18 mouse cellular contexts compared by ENCODE assay signal in genomic region chr19:60109488-60109887, GRCm38 (mm10).
DNase-seq lines count a peak whose midpoint lies in the region; ATAC-seq lines count a peak whose summit lies in the region.
"Had no signal": no experiment of that assay in that cellular context is flagged by ENCODE, and none has a peak within 500 bp of the region (broad histone marks: within the 10 kb centered on the region; RNA-seq: fewer than 3 reads in every experiment).

No protein-coding gene starts in this region.

- 0 out of 2 replicates have a peak, but pooled peaks cover 2% of the 10 kb centered on the region for H3K27me3 ChIP-seq in forebrain, embryonic 12.5 days
- no peaks in the 10 kb centered on the region for H3K27me3 ChIP-seq in forebrain, embryonic 16.5 days (replicated peaks; ENCODE audit: control insufficient read depth, insufficient read depth, low read length)
- no peaks in the 10 kb centered on the region for H3K27me3 ChIP-seq in midbrain, embryonic 14.5 days (ENCODE audit: control insufficient read depth, insufficient read depth, low read length)
- no peaks in the 10 kb centered on the region for H3K27me3 ChIP-seq in midbrain, embryonic 11.5 days (ENCODE audit: control insufficient read depth, insufficient read depth, low read length)
- no peaks in the 10 kb centered on the region for H3K27me3 ChIP-seq in forebrain, embryonic 14.5 days (replicated peaks; ENCODE audit: control insufficient read depth, insufficient read depth, low read length)
- H3K27me3 ChIP-seq: embryonic facial prominence, embryonic 13.5 days; heart, embryonic 12.5 days; hindbrain, embryonic 15.5 days had no signal

- H3K27ac ChIP-seq in forebrain, embryonic 12.5 days = peak overlapping the region; percentile 19; the same call in 1 of the 2 replicates
- no peak overlapping the region for H3K27ac ChIP-seq in forebrain, embryonic 16.5 days (ENCODE audit: low read length)
- no peak overlapping the region for H3K27ac ChIP-seq in midbrain, embryonic 14.5 days (replicated peaks; ENCODE audit: low read depth, low read length)
- no peak overlapping the region for H3K27ac ChIP-seq in midbrain, embryonic 11.5 days (ENCODE audit: low read depth, low read length)
- no peak overlapping the region for H3K27ac ChIP-seq in forebrain, embryonic 14.5 days (ENCODE audit: low read depth, low read length)
- H3K27ac ChIP-seq: embryonic facial prominence, embryonic 13.5 days; heart, adult 2 months; hindbrain, embryonic 15.5 days had no signal

- intact Hi-C loops in heart, postnatal 36 days (cut with DNase I) = no loop called here

- no peak overlapping the region for H3K9ac ChIP-seq in forebrain, embryonic 12.5 days
- no peak overlapping the region for H3K9ac ChIP-seq in forebrain, embryonic 16.5 days (replicated peaks; ENCODE audit: low read depth, low read length)
- H3K9ac ChIP-seq in midbrain, embryonic 14.5 days (replicated peaks; ENCODE audit: low read length) = no peak overlapping the region
- H3K9ac ChIP-seq in midbrain, embryonic 11.5 days (ENCODE audit: low read length) = no peak overlapping the region
- H3K9ac ChIP-seq in forebrain, embryonic 14.5 days (ENCODE audit: low read length) = no peak overlapping the region
- H3K9ac ChIP-seq: embryonic facial prominence, embryonic 13.5 days; heart, embryonic 12.5 days; hindbrain, embryonic 15.5 days had no signal

- H3K4me3 ChIP-seq in forebrain, embryonic 12.5 days (replicated peaks) = no peak overlapping the region
- H3K4me3 ChIP-seq in forebrain, embryonic 16.5 days (replicated peaks; ENCODE audit: low read length) = no peak overlapping the region
- no peak overlapping the region for H3K4me3 ChIP-seq in midbrain, embryonic 14.5 days (replicated peaks; ENCODE audit: low read depth, low read length)
- H3K4me3 ChIP-seq in midbrain, embryonic 11.5 days (ENCODE audit: low read depth, low read length) = no peak overlapping the region
- no peak overlapping the region for H3K4me3 ChIP-seq in forebrain, embryonic 14.5 days (ENCODE audit: low read depth, low read length)
- H3K4me3 ChIP-seq: embryonic facial prominence, embryonic 13.5 days; heart, adult 2 months; heart, embryonic 12.5 days; hindbrain, embryonic 15.5 days had no signal

- DNase-seq in midbrain, embryonic 14.5 days = peak; percentile 24
- DNase-seq in midbrain, embryonic 11.5 days (ENCODE audit: low spot score, missing footprints) = no peak
- DNase-seq in forebrain, embryonic 14.5 days (ENCODE audit: low spot score) = peak; percentile 56
- DNase-seq in retina, postnatal 1 day = peak; percentile 78
- no peak for DNase-seq in heart, postnatal 36 days
- DNase-seq: adrenal gland, adult 8-10 months; adrenal gland, postnatal 36 days; cerebellum, adult 11-12 months; cerebellum, adult 9-10 months; cerebellum, postnatal 25 days; gastrocnemius, postnatal 14 days; heart, adult 2 months; kidney, adult 11 months had no signal

- WGBS in forebrain, embryonic 12.5 days = 29% methylated on average over 8 of the region's 8 CpGs
- WGBS in forebrain, embryonic 16.5 days = 9% methylated on average over 8 of the region's 8 CpGs
- 66% methylated on average over 8 of the region's 8 CpGs for WGBS in midbrain, embryonic 14.5 days
- WGBS in midbrain, embryonic 11.5 days = 76% methylated on average over 8 of the region's 8 CpGs
- WGBS in forebrain, embryonic 14.5 days = 13% methylated on average over 8 of the region's 8 CpGs

- peak; percentile 51; the same call in 1 of the 2 replicates for ATAC-seq in forebrain, embryonic 12.5 days (ENCODE audit: low FRiP score)
- no peak for ATAC-seq in forebrain, embryonic 16.5 days
- no peak for ATAC-seq in midbrain, embryonic 14.5 days (ENCODE audit: low FRiP score, low TSS enrichment)
- no peak for ATAC-seq in midbrain, embryonic 11.5 days (ENCODE audit: low FRiP score)
- peak; percentile 42; the same call in 1 of the 2 replicates for ATAC-seq in forebrain, embryonic 14.5 days

- no peaks in the 10 kb centered on the region for H3K9me3 ChIP-seq in forebrain, embryonic 12.5 days
- no peaks in the 10 kb centered on the region for H3K9me3 ChIP-seq in forebrain, embryonic 16.5 days (ENCODE audit: control insufficient read depth, low read length)
- H3K9me3 ChIP-seq in midbrain, embryonic 14.5 days (ENCODE audit: control insufficient read depth, low read length) = no peaks in the 10 kb centered on the region
- H3K9me3 ChIP-seq in midbrain, embryonic 11.5 days (ENCODE audit: control insufficient read depth, low read length) = no peaks in the 10 kb centered on the region
- H3K9me3 ChIP-seq in forebrain, embryonic 14.5 days (replicated peaks; ENCODE audit: control insufficient read depth, low read length) = no peaks in the 10 kb centered on the region
- H3K9me3 ChIP-seq: embryonic facial prominence, embryonic 13.5 days; heart, embryonic 12.5 days; hindbrain, embryonic 15.5 days had no signal

- H3K4me2 ChIP-seq in forebrain, embryonic 12.5 days = no peak overlapping the region
- H3K4me2 ChIP-seq in forebrain, embryonic 16.5 days (ENCODE audit: low read length) = no peak overlapping the region
- H3K4me2 ChIP-seq in midbrain, embryonic 14.5 days (ENCODE audit: low read length) = no peak overlapping the region
- H3K4me2 ChIP-seq in midbrain, embryonic 11.5 days = no peak overlapping the region
- H3K4me2 ChIP-seq in forebrain, embryonic 14.5 days (ENCODE audit: low read length) = no peak overlapping the region
- H3K4me2 ChIP-seq: embryonic facial prominence, embryonic 13.5 days; heart, embryonic 12.5 days; hindbrain, embryonic 15.5 days had no signal

- no peaks in the 10 kb centered on the region for H3K36me3 ChIP-seq in forebrain, embryonic 12.5 days (replicated peaks)
- no peaks in the 10 kb centered on the region for H3K36me3 ChIP-seq in forebrain, embryonic 16.5 days (ENCODE audit: control insufficient read depth, insufficient read depth)
- no peaks in the 10 kb centered on the region for H3K36me3 ChIP-seq in midbrain, embryonic 14.5 days (ENCODE audit: control insufficient read depth, insufficient read depth, low read length)
- H3K36me3 ChIP-seq in midbrain, embryonic 11.5 days (ENCODE audit: control insufficient read depth, insufficient read depth, low read length) = no peaks in the 10 kb centered on the region
- no peaks in the 10 kb centered on the region for H3K36me3 ChIP-seq in forebrain, embryonic 14.5 days (ENCODE audit: control insufficient read depth, insufficient read depth, low read length)
- H3K36me3 ChIP-seq: embryonic facial prominence, embryonic 13.5 days; heart, embryonic 12.5 days; hindbrain, embryonic 15.5 days had no signal

- H3K4me1 ChIP-seq in forebrain, embryonic 12.5 days = 0 out of 2 replicates have a peak, but pooled peaks cover 3% of the 10 kb centered on the region
- H3K4me1 ChIP-seq in forebrain, embryonic 16.5 days (replicated peaks; ENCODE audit: control insufficient read depth, insufficient read depth, low read length) = peaks cover 2% of the 10 kb centered on the region; the same call in 1 of the 2 replicates
- H3K4me1 ChIP-seq in midbrain, embryonic 14.5 days (ENCODE audit: control insufficient read depth, insufficient read depth, low read length) = no peaks in the 10 kb centered on the region; the same call in 1 of the 2 replicates
- no peaks in the 10 kb centered on the region for H3K4me1 ChIP-seq in midbrain, embryonic 11.5 days (ENCODE audit: control insufficient read depth, insufficient read depth, low read length)
- H3K4me1 ChIP-seq in forebrain, embryonic 14.5 days (ENCODE audit: control insufficient read depth, insufficient read depth, low read length) = no peaks in the 10 kb centered on the region
- H3K4me1 ChIP-seq: embryonic facial prominence, embryonic 13.5 days; heart, embryonic 12.5 days; hindbrain, embryonic 15.5 days had no signal

Comparison
In these comparisons a context has a peak if more than half of its experiments do, and no peak if none do; other contexts are left out.
1. ATAC-seq: peak in forebrain, embryonic 12.5 days (single experiment) and forebrain, embryonic 14.5 days (single experiment); none in forebrain, embryonic 16.5 days (single experiment), midbrain, embryonic 14.5 days (single experiment) and midbrain, embryonic 11.5 days (single experiment).
2. DNase-seq: peak in midbrain, embryonic 14.5 days (single experiment), forebrain, embryonic 14.5 days (single experiment) and retina, postnatal 1 day (single experiment); none in midbrain, embryonic 11.5 days (single experiment) and heart, postnatal 36 days (0 of 2).